Mouse (Mus musculus) ES-CJ7 (cell line): Measurements from ENCODE around the gene St6galnac6.

Experiments
- DNase-seq: peaks from one replicate; pipeline ENCODE4 v3.0.0; 2011; ENCODE audit warnings: low read depth, low spot score

The St6galnac6 gene

DNA sequence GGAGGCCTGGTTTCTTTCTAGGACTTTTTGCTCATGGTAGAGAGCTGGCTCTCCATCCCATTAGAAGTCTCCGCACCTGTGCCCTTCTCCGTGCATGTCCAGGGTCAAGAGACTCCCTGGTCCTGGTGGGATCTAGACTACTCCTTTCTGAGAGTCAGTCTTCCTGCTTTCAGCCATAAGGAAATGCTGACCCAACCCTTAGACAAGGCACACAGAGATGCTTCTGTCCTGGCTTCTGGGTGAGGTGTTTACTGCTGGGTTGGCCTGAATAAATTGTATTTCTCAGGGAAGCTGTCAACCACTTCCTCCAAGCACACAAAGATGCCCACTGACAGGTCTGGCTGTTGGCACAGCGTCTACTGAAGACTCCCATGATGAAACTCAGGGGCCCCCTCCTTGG lies at the start of gene St6galnac6:
Gene St6galnac6 (plus strand): TSS at position 301 of the 400 bp plus-strand sequence.
- DNase-seq: no peak

DNA sequence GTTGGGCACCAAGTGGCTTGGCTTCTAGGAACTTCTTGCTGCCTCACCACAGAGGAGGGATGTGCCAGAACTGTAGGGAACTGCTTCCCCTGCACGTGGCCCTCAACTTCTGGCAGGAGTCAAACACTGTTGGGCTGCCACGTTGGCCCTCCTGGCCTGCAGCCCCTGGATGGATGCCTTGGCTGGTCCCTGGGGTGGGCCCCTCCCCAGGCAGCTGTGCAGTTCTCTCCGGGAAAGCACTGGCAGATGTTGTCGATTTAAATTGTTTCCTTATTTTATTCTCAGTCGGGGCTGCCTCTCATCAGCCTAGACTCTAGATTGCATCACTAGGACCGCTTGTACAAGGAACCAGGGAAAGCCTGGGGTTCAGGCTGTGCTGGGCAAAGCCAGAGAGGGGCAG lies 49.7 kb upstream of the St6galnac6 start:
- DNase-seq: no peak

DNA sequence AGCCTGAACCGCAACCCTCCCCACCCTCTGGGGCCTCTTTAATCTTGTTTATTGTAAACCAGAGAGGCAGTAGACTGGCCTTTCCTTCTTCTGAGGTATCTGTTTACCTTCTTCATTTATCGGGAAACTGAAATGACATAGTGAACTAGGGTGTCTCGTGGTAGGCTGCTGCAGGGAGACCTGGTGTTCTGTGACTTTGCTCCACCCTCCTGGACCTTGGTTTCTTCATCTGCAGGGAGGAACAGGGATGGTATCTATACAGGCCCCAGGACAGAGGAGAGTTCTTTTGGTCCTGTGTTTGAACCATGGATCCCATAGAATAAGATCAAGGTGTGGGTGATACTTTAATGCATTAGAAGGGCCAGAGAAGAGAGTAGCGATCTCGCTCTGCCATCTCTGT lies 48.3 kb upstream of the St6galnac6 start:
- no peak for DNase-seq

DNA sequence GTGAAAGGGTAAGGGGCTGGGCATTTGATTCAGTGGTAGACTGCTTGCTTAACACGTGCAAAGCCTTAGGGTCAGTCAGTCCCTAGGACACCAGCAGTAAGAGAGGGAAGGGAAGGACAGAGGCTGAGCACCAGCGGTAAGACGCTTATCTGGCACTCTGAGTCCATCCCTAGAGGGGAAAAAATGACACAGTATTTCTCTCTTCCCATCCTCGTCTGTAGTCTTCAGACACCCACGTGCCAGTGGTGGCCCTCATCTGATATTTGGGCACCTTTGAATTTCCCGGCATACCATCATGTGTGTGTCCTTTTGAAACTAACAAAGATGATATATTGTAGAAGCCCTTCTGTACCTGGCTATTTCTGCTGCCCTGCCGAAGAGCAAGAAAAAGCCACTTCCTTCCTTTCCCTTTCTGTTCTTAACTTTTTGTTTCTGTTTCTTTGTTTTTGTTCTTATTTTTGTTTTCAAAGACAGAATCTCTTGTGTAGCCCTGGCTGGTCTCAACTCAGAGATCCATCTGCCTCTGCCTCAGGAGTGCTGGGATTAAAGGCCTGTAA lies 45.8 kb upstream of the St6galnac6 start:
- DNase-seq: no peak

DNA sequence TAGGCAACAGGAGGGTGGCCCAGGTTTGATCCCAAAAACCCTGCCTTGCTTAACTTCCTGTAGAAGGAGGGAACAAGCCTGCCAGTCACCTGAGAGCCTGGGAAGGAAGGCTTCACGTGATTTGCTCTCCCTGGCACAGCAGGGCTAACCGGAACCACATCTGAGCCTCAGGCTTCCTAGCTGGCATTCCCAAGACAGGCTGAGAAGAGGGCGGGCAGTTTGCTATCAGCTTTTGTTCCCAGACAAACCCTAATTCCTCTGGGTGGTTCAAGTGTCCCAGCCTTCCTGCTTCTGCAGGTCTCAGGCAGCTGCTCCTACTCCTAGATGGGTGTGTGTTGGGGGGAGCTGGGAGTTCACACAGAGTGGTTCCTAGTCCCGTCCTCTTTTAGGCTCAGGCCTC lies 44.0 kb upstream of the St6galnac6 start:
- peak; percentile 35 for DNase-seq

DNA sequence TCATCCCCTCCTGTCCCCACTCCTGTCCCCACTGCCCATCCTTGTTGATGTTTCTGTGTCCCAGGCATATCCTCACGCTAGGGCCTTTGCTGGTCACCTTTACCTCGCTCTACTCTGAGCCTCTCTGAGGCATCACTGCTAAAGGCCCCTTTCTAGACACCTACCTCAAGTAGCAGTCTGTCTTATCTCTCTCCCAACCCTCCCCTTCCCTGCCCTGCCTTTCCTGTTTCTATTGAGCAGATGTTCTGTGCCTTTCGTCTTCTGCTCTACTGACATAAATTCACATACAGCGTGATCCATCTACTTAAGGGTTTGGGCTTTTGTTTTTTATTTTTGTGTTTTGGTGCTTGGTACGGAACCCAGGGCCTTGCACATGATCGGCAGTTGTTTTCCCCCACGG lies 43.5 kb upstream of the St6galnac6 start:
- DNase-seq: no peak

DNA sequence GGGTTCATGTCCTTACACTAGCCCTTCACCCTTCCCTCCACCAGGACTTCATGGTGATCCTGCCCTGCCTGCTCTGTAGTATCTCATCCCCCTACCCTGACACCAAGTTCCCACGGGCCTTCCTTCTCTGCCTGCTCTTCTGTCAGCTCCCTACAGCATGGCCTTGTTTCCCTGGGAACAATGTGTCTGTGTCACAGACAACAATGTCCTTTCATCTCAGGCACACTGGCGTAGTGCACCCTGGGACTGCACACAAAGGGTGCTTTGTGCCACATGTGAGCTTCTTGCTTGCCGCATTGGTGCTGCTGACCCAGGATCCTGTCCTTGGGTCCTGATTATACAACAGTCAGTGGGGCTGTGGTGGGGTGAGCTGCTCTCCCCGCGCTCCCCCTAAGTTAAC lies 39.9 kb upstream of the St6galnac6 start:
- DNase-seq: no peak

DNA sequence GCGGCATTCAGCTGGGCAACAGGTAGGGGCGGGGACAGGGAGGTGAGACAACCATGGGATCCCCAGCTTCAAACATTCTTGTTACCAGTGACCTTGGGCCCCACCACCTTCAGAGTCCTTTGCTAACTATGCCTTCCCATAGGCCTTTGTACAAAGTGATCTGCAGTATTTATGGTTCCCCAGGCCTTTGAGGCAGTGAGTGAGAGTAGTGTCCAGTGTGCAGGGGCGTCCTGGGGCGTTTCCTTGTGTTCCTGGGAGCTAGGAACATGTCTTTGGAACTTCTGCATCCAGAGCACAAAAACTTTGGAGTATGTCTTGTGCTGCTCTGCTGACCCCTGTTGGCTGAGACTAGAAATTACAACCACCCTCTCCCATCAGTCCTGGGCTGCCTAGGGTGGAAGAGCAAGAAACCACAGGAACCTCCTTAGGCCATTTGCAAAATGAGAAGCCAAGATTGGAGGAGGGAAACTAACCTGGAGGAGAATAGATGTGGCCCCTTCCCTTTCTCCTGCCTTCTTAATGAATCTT lies 32.9 kb upstream of the St6galnac6 start:
- peak; percentile 83 for DNase-seq

DNA sequence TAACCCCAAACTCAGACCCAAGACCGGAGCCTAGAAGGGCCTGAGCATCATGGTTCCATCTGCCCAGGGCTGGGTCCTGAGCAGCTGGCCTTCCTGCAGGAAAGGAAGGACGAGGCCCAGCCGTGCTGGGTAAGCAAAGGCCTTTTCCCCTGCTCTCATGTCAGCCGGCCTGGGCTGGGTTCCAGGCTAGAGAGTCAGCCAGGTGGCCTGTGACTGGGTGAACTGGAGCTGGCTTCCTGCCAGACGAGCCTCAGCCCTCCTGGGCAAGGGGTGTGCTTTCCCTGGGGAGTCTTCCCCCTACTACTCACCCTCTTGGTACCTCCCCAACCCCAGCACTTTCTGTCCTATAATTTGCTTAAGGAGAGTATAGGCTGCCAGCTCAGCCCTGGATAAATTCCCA lies 31.4 kb upstream of the St6galnac6 start:
- no peak for DNase-seq

DNA sequence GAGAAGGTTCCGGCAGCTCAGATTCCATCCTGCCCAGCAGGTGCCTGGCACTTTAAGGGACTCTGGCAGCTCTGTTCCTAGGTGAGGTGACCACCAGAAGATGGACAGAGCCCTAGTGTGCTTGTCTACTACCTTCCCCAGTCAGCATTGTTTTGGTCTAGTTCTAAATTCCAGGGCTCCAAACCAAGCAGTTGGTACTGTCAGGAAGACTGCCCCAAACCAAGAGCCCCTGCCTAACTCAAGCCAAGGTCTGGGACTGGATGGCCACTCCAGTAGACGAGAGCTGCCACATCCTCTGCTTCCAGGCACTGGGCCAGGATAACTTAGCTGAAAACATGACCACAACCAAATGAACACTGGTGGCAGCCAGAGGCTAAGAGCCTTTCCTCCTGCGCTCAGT lies 30.6 kb upstream of the St6galnac6 start:
- no peak for DNase-seq

DNA sequence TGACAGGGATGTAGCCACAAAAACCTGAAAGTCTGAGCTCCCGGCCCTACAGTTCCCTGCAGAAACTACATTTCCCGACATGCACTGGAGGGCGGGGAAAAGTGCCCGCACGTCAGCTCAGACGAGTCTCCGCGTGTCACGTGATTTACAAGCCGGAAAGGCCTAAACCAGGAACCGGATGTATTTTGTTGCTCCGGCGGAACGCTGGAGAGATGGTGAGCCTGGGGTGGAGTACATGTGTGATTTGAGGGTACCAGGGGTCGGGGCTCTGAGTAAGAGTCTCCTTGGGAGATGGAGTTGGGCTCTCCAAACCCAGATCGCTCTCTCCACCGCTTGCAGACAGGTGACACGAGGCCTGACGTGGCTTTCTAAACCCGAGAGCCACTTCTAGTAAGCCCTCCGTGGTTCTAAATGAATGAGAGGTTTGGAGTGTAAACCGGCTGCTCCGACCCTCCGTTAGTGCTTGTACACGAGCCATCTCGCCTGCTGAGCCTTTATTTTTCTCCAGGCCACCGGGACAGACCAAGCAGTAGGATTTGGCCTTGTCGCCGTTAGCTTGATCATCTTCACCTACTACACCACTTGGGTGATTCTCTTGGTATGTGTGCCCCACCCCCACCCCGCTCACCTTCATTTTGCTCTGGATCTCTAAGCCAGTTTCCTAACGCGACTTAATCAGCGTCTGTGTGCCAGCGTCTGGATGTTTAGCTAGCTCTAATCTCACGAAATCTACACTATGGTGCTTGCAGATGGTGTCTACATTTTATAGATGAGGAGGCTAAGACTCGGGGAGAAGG lies 28.6 kb upstream of the St6galnac6 start, which contains the start of gene Dpm2:
Gene Dpm2 (plus strand): TSS at position 161 of the 797 bp plus-strand sequence.
- peak; percentile 95 for DNase-seq

DNA sequence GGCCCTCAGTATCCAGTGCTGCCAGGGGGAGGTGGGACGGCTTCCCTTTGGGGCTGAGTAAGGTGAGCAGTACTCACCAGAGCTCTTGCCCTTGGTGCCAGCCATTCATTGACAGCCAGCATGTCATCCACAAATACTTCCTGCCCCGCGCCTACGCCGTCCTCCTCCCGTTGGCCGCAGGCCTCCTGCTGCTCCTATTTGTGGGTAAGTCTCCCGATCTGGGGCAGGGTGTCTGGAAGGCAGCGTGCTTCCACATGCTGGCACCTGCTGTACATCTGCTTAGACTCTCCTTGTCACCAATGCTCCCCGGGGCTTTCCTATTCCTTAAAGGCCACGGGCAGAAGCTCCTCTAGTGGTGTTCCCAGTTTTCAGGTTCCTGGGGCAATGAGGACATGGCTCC lies 27.3 kb upstream of the St6galnac6 start:
- DNase-seq: no peak

DNA sequence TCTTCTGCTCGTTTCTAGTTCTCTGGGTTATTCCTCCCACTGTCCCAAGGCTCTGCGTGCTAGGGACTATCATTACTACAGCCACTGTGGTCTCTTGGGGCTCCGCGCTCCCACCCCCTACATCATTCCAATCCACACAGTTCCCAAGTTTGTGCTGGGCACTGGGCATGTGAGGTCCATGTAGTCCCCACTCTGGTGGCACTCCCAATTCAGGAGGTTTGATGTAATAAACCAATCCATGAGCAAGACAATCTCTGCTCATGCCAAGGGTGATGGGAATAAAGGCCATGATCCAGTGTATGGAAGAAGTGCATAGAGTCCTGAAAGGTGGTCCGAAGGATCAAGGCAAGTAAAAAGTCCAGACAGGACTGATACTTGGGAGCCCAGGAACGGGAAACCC lies 25.0 kb upstream of the St6galnac6 start, which contains the start of gene Pip5kl1:
Gene Pip5kl1 (plus strand): TSS at position 301 of the 400 bp plus-strand sequence.
- no peak for DNase-seq

DNA sequence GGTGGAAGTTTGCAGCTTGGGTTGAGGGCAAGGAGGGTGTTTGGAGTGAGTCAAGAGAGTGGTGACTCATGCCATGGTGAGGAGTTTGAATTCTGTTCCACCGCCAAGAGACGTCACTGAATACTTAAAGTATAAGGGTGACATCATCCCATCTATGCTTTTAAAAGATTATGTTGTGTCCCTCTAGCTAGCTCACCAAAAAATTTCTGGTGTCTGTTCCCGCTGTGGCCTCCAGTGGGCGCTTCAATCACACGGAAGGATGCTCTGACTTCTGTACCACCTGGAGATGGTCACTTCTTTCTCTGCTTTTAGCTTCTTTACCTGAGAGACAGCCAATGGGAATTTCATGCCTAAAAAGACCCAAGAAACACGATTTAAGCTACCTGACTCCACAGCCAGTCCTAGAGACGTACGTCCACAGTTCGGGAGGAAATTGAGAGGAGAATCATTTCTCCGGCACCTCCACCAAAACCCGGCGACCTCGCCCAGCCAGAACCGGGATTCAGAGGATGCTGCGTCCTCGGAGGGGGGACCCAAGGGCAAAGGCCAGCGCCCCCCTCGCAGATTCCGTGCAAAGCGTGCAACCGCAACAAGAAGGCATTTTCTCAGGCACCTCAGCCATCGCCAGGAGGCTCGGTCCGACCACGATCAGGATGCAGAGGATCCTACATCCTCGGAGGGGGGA lies 24.5 kb upstream of the St6galnac6 start:
- peak; percentile 64 for DNase-seq

DNA sequence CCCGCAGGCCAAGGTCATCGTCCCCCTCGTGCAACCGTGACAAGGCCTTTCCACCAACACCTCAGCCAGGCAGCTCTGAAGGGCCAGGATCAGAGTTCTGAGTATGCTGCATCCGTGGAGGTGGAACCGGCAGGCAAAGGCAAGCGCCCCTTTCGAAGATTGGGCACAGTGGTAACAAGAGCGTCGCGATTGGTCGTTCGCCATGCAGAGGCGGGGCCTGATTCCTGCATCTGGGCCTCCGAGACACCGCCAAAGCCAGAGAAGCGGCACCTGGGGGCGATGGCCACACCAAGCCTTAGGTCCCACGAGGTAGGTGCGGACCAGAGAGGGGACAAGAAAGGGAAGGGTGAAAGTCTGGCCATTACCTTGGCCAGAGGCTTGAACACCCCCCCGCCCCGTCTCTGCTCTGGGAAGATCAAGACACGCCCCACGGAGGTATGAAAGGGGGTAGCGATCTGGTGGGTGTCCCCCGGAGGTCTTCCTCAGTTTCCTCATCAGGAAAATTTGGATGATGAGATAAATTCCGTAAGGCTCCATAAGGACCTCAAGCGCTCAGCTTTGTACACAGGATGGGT lies 23.8 kb upstream of the St6galnac6 start, which contains the start of gene 9430097D07Rik:
Gene 9430097D07Rik (minus strand): TSS at position 99 of the 575 bp plus-strand sequence.
- peak; percentile 79 for DNase-seq

DNA sequence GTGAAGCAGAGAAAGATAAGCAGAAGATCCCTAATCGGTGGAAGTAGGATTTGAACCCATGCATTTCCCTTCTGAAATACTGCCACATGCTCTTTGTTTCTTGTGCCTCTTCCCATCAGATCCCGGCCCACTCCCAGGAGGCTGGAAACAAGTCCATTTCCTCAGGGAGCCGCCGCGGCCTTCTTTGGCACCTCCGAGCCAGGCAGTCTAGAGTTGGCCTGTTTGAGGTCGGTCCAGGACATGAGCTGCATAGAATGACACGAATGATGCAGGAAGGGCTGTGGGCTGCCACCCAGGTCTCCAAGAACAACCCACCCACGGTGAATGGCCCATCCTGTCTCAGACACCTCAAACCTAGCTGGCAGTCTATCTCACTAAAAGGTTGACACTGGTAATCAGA lies 23.0 kb upstream of the St6galnac6 start:
- DNase-seq: no peak

DNA sequence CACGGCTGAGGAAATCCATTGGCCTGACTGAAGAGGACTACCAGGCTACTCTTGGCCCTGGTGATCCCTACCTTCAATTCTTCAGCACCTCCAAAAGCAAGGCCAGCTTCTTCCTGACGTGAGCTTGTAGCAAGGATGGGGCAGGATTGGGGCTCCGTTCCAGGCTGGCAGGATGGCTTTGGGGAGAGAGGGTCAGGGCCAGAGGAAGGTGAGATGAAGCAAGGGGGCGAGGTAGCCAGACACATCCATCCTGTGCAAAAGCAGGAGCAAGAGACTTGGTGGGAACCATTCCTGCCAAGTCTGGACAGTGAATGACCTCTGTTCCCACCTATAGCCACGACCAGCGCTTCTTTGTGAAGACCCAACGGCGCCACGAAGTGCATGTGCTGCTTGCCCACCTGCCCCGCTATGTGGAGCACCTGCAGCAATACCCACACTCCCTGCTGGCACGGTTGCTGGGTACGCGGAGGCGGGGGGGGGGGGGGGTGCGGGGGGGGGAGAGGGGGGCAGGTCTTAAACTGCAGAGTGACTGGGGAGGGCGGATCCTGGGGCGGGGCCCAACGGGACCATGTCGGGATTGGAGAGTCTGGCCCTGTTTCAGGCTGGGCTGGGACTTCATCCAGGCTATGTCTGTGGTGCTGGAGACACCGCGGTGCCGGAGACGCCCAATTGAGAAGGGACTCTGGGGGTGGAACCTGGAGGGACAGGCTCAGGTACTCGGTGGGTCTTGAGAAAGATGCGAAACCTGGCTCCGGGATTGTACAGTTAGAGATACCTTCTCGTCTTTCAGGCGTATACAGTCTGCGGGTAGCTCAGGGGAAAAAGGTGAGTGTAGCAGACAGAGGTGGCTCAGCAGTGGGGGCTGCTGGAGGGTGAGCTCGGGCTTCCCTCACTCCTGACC lies 21.1 kb upstream of the St6galnac6 start:
- DNase-seq: no peak

DNA sequence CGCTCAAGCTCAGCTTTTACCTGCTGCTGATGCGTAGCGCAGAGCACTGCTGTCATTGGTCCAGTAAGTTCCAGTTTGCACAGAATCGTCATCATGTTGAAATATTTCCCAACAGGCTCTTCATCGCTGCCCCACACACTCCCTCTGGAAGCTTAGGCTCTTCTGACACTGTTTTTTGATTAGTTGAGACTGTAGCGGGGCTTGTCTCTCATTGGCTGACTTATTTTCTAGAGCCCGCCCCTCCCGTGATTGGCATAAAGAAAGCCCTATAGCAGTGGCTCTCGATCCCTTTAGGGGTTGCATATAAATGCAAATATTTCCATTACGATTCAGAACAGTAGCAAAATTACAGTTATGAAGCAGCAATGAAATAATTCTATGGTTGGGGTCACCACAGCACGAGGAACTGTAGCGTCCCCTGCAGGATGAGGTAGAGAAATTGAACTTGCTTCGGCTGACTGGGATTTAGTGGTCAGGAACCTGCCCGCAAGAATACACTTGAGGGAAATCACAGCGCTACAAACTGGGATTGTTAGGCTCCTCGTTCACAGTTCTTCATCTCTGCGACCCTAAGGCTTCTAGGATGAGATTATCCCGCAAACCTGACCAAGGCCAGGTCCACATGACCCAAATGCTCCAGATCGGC lies 17.9 kb upstream of the St6galnac6 start:
- DNase-seq: peak; percentile 53

DNA sequence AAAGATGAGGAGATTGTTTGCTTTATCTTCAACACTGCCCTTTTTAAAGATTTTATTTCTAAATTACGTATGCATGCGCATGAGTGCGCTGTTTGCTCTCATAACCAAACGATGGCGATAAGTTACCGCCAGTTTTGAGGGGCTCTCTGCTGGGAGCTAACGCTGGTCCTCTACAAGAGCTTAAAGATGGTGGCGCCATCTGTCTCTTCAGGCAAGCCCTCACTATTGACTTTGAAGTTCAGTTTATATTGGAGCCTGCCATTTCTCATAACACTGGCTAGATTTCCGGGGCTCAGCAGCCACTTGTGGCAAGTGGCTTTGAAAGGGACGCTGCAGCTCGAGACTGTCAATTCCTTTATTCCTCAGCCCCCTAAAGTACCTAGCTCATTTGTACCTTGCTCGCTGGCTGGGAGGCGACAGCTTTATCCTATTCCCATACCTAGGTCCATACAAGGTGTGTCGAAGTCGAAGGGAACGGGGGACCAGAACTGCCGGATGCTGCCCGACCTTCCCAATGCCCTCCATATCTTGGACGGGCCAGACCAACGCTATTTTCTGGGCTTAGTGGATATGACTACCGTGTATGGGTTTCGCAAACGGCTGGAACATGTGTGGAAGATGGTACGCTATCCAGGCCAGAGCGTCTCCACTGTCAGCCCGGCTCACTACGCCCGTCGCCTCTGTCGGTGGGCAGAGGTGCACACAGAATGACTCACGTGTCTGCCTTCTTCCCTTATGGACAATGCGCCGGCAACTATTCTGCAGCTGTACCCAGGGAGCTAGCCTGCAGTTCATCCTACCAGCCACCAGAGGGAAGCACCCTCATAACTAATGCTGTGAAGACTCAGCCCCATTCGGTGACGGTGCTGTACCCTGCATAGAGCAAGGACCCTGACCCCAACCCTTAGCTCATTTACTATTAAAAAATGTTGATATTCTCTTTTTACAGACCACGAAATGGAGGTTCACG lies 16.4 kb upstream of the St6galnac6 start:
- DNase-seq: peak; percentile 91
